Mouse (Mus musculus) hindbrain, embryonic 14.5 days (tissue): Measurements from ENCODE around the gene Irf1. TPM values are rescaled to one million over a fixed set of nuclear protein-coding genes. Genes with fewer than 3 reads are reported as not detected.
A peak's percentile ranks its signal among the peaks of the same experiment; 100 is the strongest.

Experiments
- ATAC-seq: fragments of 200-750 bp; cut with Nextera tagmentation; 2 replicates; pipeline ENCODE4 v1.8.0; 2017; ENCODE audit warnings: moderate number of reproducible peaks, mild to moderate bottlenecking, moderate TSS enrichment, moderate library complexity; ENCODE audit not compliant: low FRiP score
- DNase-seq: peaks from one replicate; pipeline ENCODE4 v3.0.0-alpha.2; 2015; ENCODE audit warnings: low spot score
- H3K27ac ChIP-seq: fragments of 300-500 bp; sonication (generic); 2 replicates; pipeline ENCODE4 v1.5.1; 2014; ENCODE audit warnings: mild to moderate bottlenecking, moderate library complexity
- H3K27me3 ChIP-seq: fragments of 300-500 bp; sonication (generic); 2 replicates; pipeline ENCODE4 v1.6.1; 2014; ENCODE audit warnings: mild to moderate bottlenecking, low read length, mixed read lengths; ENCODE audit not compliant: control insufficient read depth, insufficient read depth
- H3K36me3 ChIP-seq: fragments of 300-500 bp; sonication (generic); replicated peaks from 2 replicates; pipeline ENCODE4 v1.6.1; 2014; ENCODE audit not compliant: control insufficient read depth, insufficient read depth
- H3K4me1 ChIP-seq: fragments of 300-500 bp; sonication (generic); replicated peaks from 2 replicates; pipeline ENCODE4 v1.6.1; 2014; ENCODE audit warnings: antibody characterized with exemption, low read length, mixed read lengths; ENCODE audit not compliant: control insufficient read depth, insufficient read depth
- H3K4me2 ChIP-seq: fragments of 300-500 bp; sonication (generic); replicated peaks from 2 replicates; pipeline ENCODE4 v1.6.1; 2014; ENCODE audit warnings: mild to moderate bottlenecking, moderate library complexity
- H3K4me3 ChIP-seq: fragments of 300-500 bp; sonication (generic); replicated peaks from 2 replicates; pipeline ENCODE4 v1.5.1; 2014; ENCODE audit warnings: mild to moderate bottlenecking, low read length
- H3K9ac ChIP-seq: fragments of 300-500 bp; sonication (generic); 2 replicates; pipeline ENCODE4 v1.6.1; 2014
- H3K9me3 ChIP-seq: fragments of 300-500 bp; sonication (generic); 2 replicates; pipeline ENCODE4 v1.6.1; 2016; ENCODE audit warnings: low read length; ENCODE audit not compliant: control insufficient read depth
- WGBS: fragments of 180-500 bp; shearing (Covaris S2); extraction: QIAGEN DNeasy Blood & Tissue Kit; methylation state at CpG from one replicate; pipeline ENCODE4 v1.1.7; 2014; 5-methylcytosine and 5-hydroxymethylcytosine counted together
- polyA plus RNA-seq: library from polyadenylated mRNA; unstranded; fragments of >200 nt; fragmentation: Nextera tagmentation; extraction: Ambion mirVana; gene quantifications from 2 replicates; pipeline ENCODE4 v1.2.1, GENCODE M21; 2014

The Irf1 gene
- 2.7 and 3.1 TPM in 2 replicates for polyA plus RNA-seq

GRCm38 (mm10) chr11:53769760-53770124, at the start of gene Irf1:
Gene Irf1, plus strand, starts transcription at chr11:53770014.
- peak within 1 kb of the TSS; percentile 77 for H3K4me3 ChIP-seq
- peak within 1 kb of the TSS; percentile 99 for H3K4me2 ChIP-seq
- DNase-seq (peak; percentile 83), ATAC-seq (peak; percentile 88)
- H3K27ac ChIP-seq, result peak within 1 kb of the TSS; percentile 9; the same call in 1 of the 2 replicates
- H3K27me3 ChIP-seq, result peaks cover 26% of the 10 kb centered on the region
- under 1% methylated on average over 38 of the region's 40 CpGs for WGBS
- no peaks in the 10 kb centered on the region for H3K9me3 ChIP-seq
- H3K9ac ChIP-seq, result peak within 1 kb of the TSS; percentile 65
- H3K4me1 ChIP-seq, result peaks cover 6% of the 10 kb centered on the region; the same call in 1 of the 2 replicates
- H3K36me3 ChIP-seq, result no peaks in the 10 kb centered on the region

DNA sequence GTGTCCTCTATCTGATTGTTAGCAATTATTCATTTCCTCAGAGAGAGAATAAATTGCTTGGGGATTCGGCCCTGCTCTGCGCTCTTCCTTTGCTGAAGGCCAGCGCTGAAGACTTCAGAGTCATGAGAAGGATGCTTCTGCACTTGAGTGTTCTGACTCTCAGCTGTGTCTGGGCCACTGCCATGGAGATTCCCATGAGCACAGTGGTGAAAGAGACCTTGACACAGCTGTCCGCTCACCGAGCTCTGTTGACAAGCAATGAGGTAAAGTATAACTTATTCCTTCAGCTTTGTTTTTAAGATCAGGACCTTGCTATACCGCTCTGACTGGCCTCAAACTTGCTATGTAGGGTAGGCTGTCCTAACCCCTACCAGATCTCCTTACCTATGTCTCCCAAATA, 49.1 kb upstream of the Irf1 start, which contains the start of gene Il5:
Gene Il5, plus strand, starts transcription at position 80 of the 400 bp plus-strand sequence.
- Histone ChIP-seq H3K4me3 (no peak within 1 kb of the TSS), H3K27ac (no peak within 1 kb of the TSS), H3K4me2 (no peak within 1 kb of the TSS), H3K9me3 (no peaks in the 10 kb centered on the region), H3K4me1 (no peaks in the 10 kb centered on the region), H3K36me3 (no peaks in the 10 kb centered on the region), H3K27me3 (no peaks in the 10 kb centered on the region), H3K9ac (no peak within 1 kb of the TSS)
- DNase-seq, result no peak
- ATAC-seq, result no peak
- 87% methylated on average over 6 of the region's 6 CpGs for WGBS

DNA sequence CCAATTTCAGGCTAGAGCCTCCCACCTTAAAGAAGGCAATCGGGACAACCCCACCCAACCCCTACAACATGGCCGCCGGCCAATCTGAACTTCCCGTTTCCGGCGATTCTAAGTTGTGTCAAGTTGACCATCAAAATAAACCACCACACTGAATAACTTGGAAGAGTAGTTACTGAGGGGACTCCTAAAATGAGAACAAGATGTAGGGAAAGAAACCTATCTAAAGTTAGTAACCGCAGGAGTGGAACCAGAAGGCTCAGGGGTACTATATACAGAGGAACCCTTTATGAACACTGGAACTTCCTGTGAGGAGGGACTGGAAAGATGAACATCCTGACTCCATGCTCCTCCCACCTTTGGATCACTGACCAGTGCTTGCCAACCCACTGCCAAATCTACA, 38.4 kb upstream of the Irf1 start:
- no peaks in the 10 kb centered on the region for H3K27me3 ChIP-seq
- no peak overlapping the region for H3K4me2 ChIP-seq
- no peaks in the 10 kb centered on the region for H3K9me3 ChIP-seq
- DNase-seq (no peak), ATAC-seq (no peak)
- no peak overlapping the region for H3K4me3 ChIP-seq
- no peaks in the 10 kb centered on the region for H3K4me1 ChIP-seq
- 97% methylated on average over 7 of the region's 7 CpGs for WGBS
- H3K9ac ChIP-seq, result no peak overlapping the region
- H3K36me3 ChIP-seq, result no peaks in the 10 kb centered on the region
- no peak overlapping the region for H3K27ac ChIP-seq

DNA sequence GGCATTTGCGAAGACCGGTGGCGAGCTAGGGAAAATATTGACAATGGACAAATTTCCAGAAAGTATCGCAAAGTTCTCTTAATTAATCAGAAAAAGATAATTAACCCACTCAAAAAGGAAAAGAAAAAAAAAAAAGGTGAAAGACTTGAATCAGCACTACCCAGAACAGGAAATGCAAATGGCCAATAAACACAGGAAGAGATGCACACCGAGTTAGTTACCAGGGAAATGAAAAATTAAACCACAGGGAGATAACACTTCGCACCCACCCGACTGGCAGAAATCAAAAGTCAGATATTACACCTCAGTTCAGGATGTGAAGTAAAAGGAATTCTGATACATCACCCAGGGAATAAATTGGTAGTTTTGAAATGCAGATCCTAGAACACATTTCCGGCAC, 37.6 kb upstream of the Irf1 start:
- Histone ChIP-seq H3K4me1 (no peaks in the 10 kb centered on the region), H3K9me3 (no peaks in the 10 kb centered on the region), H3K4me3 (no peak overlapping the region), H3K9ac (no peak overlapping the region), H3K27ac (no peak overlapping the region), H3K36me3 (no peaks in the 10 kb centered on the region), H3K4me2 (no peak overlapping the region), H3K27me3 (no peaks in the 10 kb centered on the region)
- ATAC-seq, result no peak
- 92% methylated on average over 8 of the region's 8 CpGs for WGBS
- no peak for DNase-seq

GRCm38 (mm10) chr11:53733824-53734223, 36.0 kb upstream of the Irf1 start:
- no peaks in the 10 kb centered on the region for H3K4me1 ChIP-seq
- ATAC-seq, result no peak
- H3K9ac ChIP-seq, result no peak overlapping the region
- H3K27me3 ChIP-seq, result no peaks in the 10 kb centered on the region
- WGBS, result 85% methylated on average over 7 of the region's 7 CpGs
- no peaks in the 10 kb centered on the region for H3K36me3 ChIP-seq
- H3K27ac ChIP-seq, result no peak overlapping the region
- DNase-seq, result no peak
- H3K4me2 ChIP-seq, result no peak overlapping the region
- H3K4me3 ChIP-seq, result no peak overlapping the region
- H3K9me3 ChIP-seq, result no peaks in the 10 kb centered on the region

DNA sequence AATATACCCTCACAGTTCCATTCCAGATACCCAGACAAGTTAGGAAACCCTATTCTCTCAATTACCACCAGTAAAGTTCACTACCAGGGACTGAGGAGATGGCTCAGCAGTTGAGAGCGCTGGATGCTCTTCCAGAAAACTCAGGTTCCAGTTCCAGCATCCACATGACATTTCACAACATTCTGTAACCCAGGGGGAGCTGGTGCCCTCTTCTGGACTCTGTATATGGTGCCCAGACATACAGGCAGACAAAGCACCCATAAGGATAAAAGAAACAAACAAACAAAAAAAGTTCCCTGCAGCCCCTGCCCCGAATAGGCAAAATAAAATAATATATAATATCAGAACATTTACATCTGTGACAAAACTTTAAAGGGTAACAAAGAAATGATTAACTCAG, 35.4 kb upstream of the Irf1 start:
- H3K4me1 ChIP-seq, result no peaks in the 10 kb centered on the region
- WGBS, result 83% methylated on average over 2 of the region's 2 CpGs
- no peak overlapping the region for H3K4me2 ChIP-seq
- H3K36me3 ChIP-seq, result no peaks in the 10 kb centered on the region
- ATAC-seq (no peak), DNase-seq (no peak)
- no peak overlapping the region for H3K27ac ChIP-seq
- no peak overlapping the region for H3K4me3 ChIP-seq
- H3K27me3 ChIP-seq, result no peaks in the 10 kb centered on the region
- H3K9me3 ChIP-seq, result no peaks in the 10 kb centered on the region
- no peak overlapping the region for H3K9ac ChIP-seq

GRCm38 (mm10) chr11:53734970-53735681, 34.7 kb upstream of the Irf1 start:
- no peaks in the 10 kb centered on the region for H3K4me1 ChIP-seq
- WGBS, result 75% methylated on average over 18 of the region's 18 CpGs
- H3K9ac ChIP-seq, result no peak overlapping the region
- H3K27me3 ChIP-seq, result no peaks in the 10 kb centered on the region
- ATAC-seq (no peak), DNase-seq (no peak)
- H3K9me3 ChIP-seq, result no peaks in the 10 kb centered on the region
- no peaks in the 10 kb centered on the region for H3K36me3 ChIP-seq
- peak overlapping the region; percentile 46; the same call in 1 of the 2 replicates for H3K4me2 ChIP-seq
- H3K4me3 ChIP-seq, result no peak overlapping the region
- no peak overlapping the region for H3K27ac ChIP-seq

GRCm38 (mm10) chr11:53735682-53736245, 34.0 kb upstream of the Irf1 start:
- Histone ChIP-seq H3K9ac (peak overlapping the region; percentile 37; the same call in 1 of the 2 replicates), H3K4me2 (peak overlapping the region; percentile 46), H3K27ac (no peak overlapping the region), H3K9me3 (no peaks in the 10 kb centered on the region), H3K4me1 (no peaks in the 10 kb centered on the region), H3K4me3 (0 out of 2 replicates have a peak overlapping the region, but pooled peaks have one; percentile 2), H3K27me3 (no peaks in the 10 kb centered on the region), H3K36me3 (no peaks in the 10 kb centered on the region)
- DNase-seq, result peak; percentile 77
- peak; percentile 88; the same call in 1 of the 2 replicates for ATAC-seq
- 26% methylated on average over 17 of the region's 17 CpGs for WGBS

- Histone ChIP-seq H3K9ac (no peak overlapping the region), H3K9me3 (no peaks in the 10 kb centered on the region), H3K4me2 (no peak overlapping the region), H3K36me3 (no peaks in the 10 kb centered on the region), H3K4me1 (no peaks in the 10 kb centered on the region), H3K4me3 (no peak overlapping the region), H3K27ac (no peak overlapping the region), H3K27me3 (no peaks in the 10 kb centered on the region)
- 51% methylated on average over 14 of the region's 14 CpGs for WGBS
- ATAC-seq (peak; percentile 37; the same call in 1 of the 2 replicates), DNase-seq (peak; percentile 77)
Observed at GRCm38 (mm10) chr11:53736771-53737572, 32.8 kb upstream of the Irf1 start.
